14 mouse cellular contexts compared by ENCODE assay signal in the genomic region with DNA sequence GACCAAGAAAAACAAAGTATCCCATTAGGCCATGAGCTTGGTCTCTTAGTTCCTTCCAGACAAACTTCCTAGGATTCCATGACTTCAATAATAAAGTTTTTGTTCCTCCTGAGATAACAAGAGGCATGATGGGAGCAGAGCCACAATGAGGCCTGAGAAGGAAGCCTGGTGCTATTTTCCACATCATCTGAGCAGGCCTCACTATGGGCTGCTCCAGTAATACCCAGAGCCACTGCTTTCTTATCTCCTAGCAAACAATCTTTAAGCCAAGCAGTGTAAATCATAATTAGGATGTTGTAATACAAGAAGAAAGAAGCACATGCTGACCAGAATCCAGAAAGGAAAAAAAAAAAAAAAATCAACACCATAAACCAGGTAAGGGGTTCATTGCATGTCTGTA. TPM values are rescaled to one million over a fixed set of nuclear protein-coding genes. Genes with fewer than 3 reads are reported as not detected.
A peak's percentile ranks its signal among the peaks of the same experiment; 100 is the strongest.
DNase-seq lines count a peak whose midpoint lies in the region; ATAC-seq and TF ChIP-seq lines count a peak whose summit lies in the region.
"Had no signal": no experiment of that assay in that cellular context is flagged by ENCODE, and none has a peak within 500 bp of the region (broad histone marks: within the 10 kb centered on the region; RNA-seq: fewer than 3 reads in every experiment).

No protein-coding gene starts in this region.

- peak overlapping the region; percentile 27 for H3K4me2 ChIP-seq in kidney, embryonic 14.5 days (replicated peaks; ENCODE audit: low read depth, low read length)
- H3K4me2 ChIP-seq in limb, embryonic 13.5 days (replicated peaks) = peak overlapping the region; percentile 59; the same call in 1 of the 2 replicates

- peak overlapping the region; percentile 42; the same call in 1 of the 2 replicates for H3K9ac ChIP-seq in kidney, embryonic 14.5 days (ENCODE audit: low read depth, low read length)
- no peak overlapping the region for H3K9ac ChIP-seq in limb, embryonic 13.5 days
- H3K9ac ChIP-seq: forebrain, embryonic 15.5 days had no signal

- no peaks in the 10 kb centered on the region for H3K9me3 ChIP-seq in kidney, embryonic 14.5 days (ENCODE audit: control insufficient read depth, low read length)
- no peaks in the 10 kb centered on the region for H3K9me3 ChIP-seq in E14TG2a.4 (ENCODE audit: low read length)
- H3K9me3 ChIP-seq in limb, embryonic 13.5 days = no peaks in the 10 kb centered on the region
- H3K9me3 ChIP-seq: forebrain, embryonic 15.5 days; G1E had no signal

- peak overlapping the region; percentile 48; the same call in 1 of the 2 replicates for H3K27ac ChIP-seq in gastrocnemius, adult 2 months
- H3K27ac ChIP-seq in kidney, embryonic 14.5 days (ENCODE audit: low read depth, low read length) = peak overlapping the region; percentile 69
- no peak overlapping the region for H3K27ac ChIP-seq in limb, embryonic 13.5 days
- H3K27ac ChIP-seq: forebrain, embryonic 15.5 days had no signal

- no peak for DNase-seq in gastrocnemius, adult 2 months
- DNase-seq in gastrocnemius, postnatal 14 days = no peak
- no peak for DNase-seq in kidney, adult 11 months
- DNase-seq in adrenal gland, postnatal 36 days = no peak
- no peak for DNase-seq in left cerebral cortex, postnatal 14 days (ENCODE audit: low spot score in 2 of 2)
- DNase-seq: cerebellum, adult 8-10 months; gastrocnemius, postnatal 25 days had no signal

- no peak for ATAC-seq in kidney, embryonic 14.5 days (ENCODE audit: low FRiP score, low TSS enrichment)
- no peak for ATAC-seq in limb, embryonic 13.5 days (ENCODE audit: low FRiP score, low read depth)
- ATAC-seq: activated CD4-positive, CD25-positive, alpha-beta regulatory T cell, adult 4 months; forebrain, embryonic 15.5 days had no signal

- H3K36me3 ChIP-seq in kidney, embryonic 14.5 days (ENCODE audit: control insufficient read depth, insufficient read depth, low read length) = peaks cover 5% of the 10 kb centered on the region; the same call in 1 of the 2 replicates
- H3K36me3 ChIP-seq in E14TG2a.4 (ENCODE audit: insufficient read depth, low read length) = peaks cover 56% of the 10 kb centered on the region
- H3K36me3 ChIP-seq in limb, embryonic 13.5 days = no peaks in the 10 kb centered on the region
- H3K36me3 ChIP-seq: forebrain, embryonic 15.5 days had no signal

- H3K4me3 ChIP-seq in gastrocnemius, adult 2 months = no peak overlapping the region
- H3K4me3 ChIP-seq in kidney, embryonic 14.5 days (ENCODE audit: low read length) = peak overlapping the region; percentile 18; the same call in 1 of the 2 replicates
- H3K4me3 ChIP-seq in E14TG2a.4 (replicated peaks; ENCODE audit: low read length) = peak overlapping the region; percentile 96
- H3K4me3 ChIP-seq in limb, embryonic 13.5 days = no peak overlapping the region
- H3K4me3 ChIP-seq: forebrain, embryonic 15.5 days had no signal

- peaks cover 87% of the 10 kb centered on the region for H3K4me1 ChIP-seq in kidney, embryonic 14.5 days (ENCODE audit: control insufficient read depth, insufficient read depth, low read length)
- peaks cover 79% of the 10 kb centered on the region for H3K4me1 ChIP-seq in E14TG2a.4 (replicated peaks; ENCODE audit: low read depth, low read length)
- peaks cover 93% of the 10 kb centered on the region for H3K4me1 ChIP-seq in limb, embryonic 13.5 days

- no peak for TF ChIP-seq CTCF in gastrocnemius, adult 2 months (IDR thresholded peaks at IDR 0.05)
- no peak for TF ChIP-seq CTCF in E14TG2a.4 (conservative IDR thresholded peaks at IDR 0.05; ENCODE audit: low read length)

- intact Hi-C loops in gastrocnemius, adult 2 months (cut with DNase I) = loop anchor here (2.0 kb wide), 1 partner anchor 72 kb away; no protein-coding TSS in a partner anchor
- intact Hi-C loops in gastrocnemius, postnatal 14 days (cut with DNase I; ENCODE audit: low total_unique reads) = loop anchor here (10.0 kb wide), 1 partner anchor 82 kb away; no protein-coding TSS in a partner anchor
- intact Hi-C loops in left cerebral cortex, postnatal 14 days (cut with DNase I) = no loop called here

- H3K27me3 ChIP-seq in kidney, embryonic 14.5 days (ENCODE audit: control insufficient read depth, insufficient read depth, low read length) = no peaks in the 10 kb centered on the region
- no peaks in the 10 kb centered on the region for H3K27me3 ChIP-seq in E14TG2a.4 (ENCODE audit: insufficient read depth, low read length)
- H3K27me3 ChIP-seq in limb, embryonic 13.5 days = no peaks in the 10 kb centered on the region
- H3K27me3 ChIP-seq: forebrain, embryonic 15.5 days had no signal

RNA-seq across cellular contexts. Expression of a gene that starts 6.6 kb away (rescaled TPM):
- total RNA-seq in gastrocnemius, adult 2 months (2021) = under 1 TPM; 0.15 to 0.33 TPM
- 1 to 10 TPM; 1.2 to 1.8 TPM for total RNA-seq in gastrocnemius, postnatal 14 days (2021)
- polyA plus RNA-seq in kidney, embryonic 14.5 days (2014; fragmentation: Nextera tagmentation; extraction: Ambion mirVana) = 62.8 and 133 TPM in 2 replicates
- 123 TPM in 2 replicates for polyA plus RNA-seq in limb, embryonic 13.5 days (2015; fragmentation: Nextera tagmentation; extraction: Ambion mirVana)
- total RNA-seq in adrenal gland, postnatal 36 days (2021) = 100 to 1,000 TPM; 190 to 480 TPM
- total RNA-seq in left cerebral cortex, postnatal 14 days (2021) = 10 to 100 TPM; 27.3 to 32.7 TPM
- total RNA-seq: megakaryocyte-erythroid progenitor cell, adult 5-6 weeks had no signal
- polyA plus RNA-seq: activated CD4-positive, CD25-positive, alpha-beta regulatory T cell, adult 4 months; G1E had no signal

RNA-seq across cellular contexts. Expression of a gene that starts 7.6 kb away (rescaled TPM):
- 10 to 100 TPM; 18.7 to 23.0 TPM for total RNA-seq in gastrocnemius, adult 2 months (2021)
- total RNA-seq in gastrocnemius, postnatal 14 days (2021) = 10 to 100 TPM; 22.4 to 29.3 TPM
- polyA plus RNA-seq in kidney, embryonic 14.5 days (2014; fragmentation: Nextera tagmentation; extraction: Ambion mirVana) = 132 and 157 TPM in 2 replicates
- 74.0 and 75.0 TPM in 2 replicates for polyA plus RNA-seq in limb, embryonic 13.5 days (2015; fragmentation: Nextera tagmentation; extraction: Ambion mirVana)
- total RNA-seq in adrenal gland, postnatal 36 days (2021) = 10 to 100 TPM; 65.6 to 68.6 TPM
- total RNA-seq in left cerebral cortex, postnatal 14 days (2021) = 10 to 100 TPM; 26.0 to 26.2 TPM

Comparison
In these comparisons a context has a peak if more than half of its experiments do, and no peak if none do; other contexts are left out.
1. H3K4me3 ChIP-seq: peak in kidney, embryonic 14.5 days (single experiment) and E14TG2a.4 (single experiment); none in gastrocnemius, adult 2 months (single experiment) and limb, embryonic 13.5 days (single experiment).
2. RNA of a gene that starts 6.6 kb away (total RNA-seq): 190 to 480 TPM in adrenal gland, postnatal 36 days and 27.3 to 32.7 TPM in left cerebral cortex, postnatal 14 days; 1.2 to 1.8 TPM in gastrocnemius, postnatal 14 days and 0.15 to 0.33 TPM in gastrocnemius, adult 2 months; every median in the first group is over 10 times any median in the second.